Mouse (Mus musculus) Patski (cell line): ENCODE measurements around the gene Spg20. TPM values are rescaled to one million over a fixed set of nuclear protein-coding genes. Genes with fewer than 3 reads are reported as not detected.
A peak's percentile ranks its signal among the peaks of the same experiment; 100 is the strongest.

Experiments
- ATAC-seq: fragments of 100-300 bp; one replicate; pipeline ENCODE4 v1.8.0; 2021
- CTCF ChIA-PET: fragments of 350-600 bp; sonication (Branson Sonifier 250); formaldehyde crosslinking; loops from one replicate; lab custom pipeline; 2022; ENCODE audit warnings: inconsistent platforms; lab: Charles Lee
- POLR2A ChIA-PET: fragments of 350-600 bp; sonication (Branson Sonifier 250); formaldehyde crosslinking; loops from one replicate; lab custom pipeline; 2022; ENCODE audit warnings: antibody characterized with exemption, inconsistent platforms; lab: Charles Lee
- DNase-seq: peaks from one replicate; pipeline ENCODE4 v3.0.0-alpha.2; 2011; ENCODE audit warnings: low read depth, low spot score
- H3K27me3 ChIP-seq: fragments of 371-371 bp; one replicate; pipeline ENCODE4 v1.5.1; 2021
- CTCF ChIP-seq: fragments of 100-300 bp; IDR thresholded peaks from one replicate; pipeline ENCODE4 v1.5.1; 2021
- in situ Hi-C: fragments of 300-500 bp; cut with MboI; formaldehyde crosslinking; loops from 3 replicates; pipeline ENCODE4 v1.11.1; 2018; ENCODE audit warnings: low pct_unique_long_range_greater_than_20kb, mixed read lengths
- polyA plus RNA-seq: library from polyadenylated mRNA; unstranded; gene quantifications from one replicate; pipeline ENCODE4 v1.2.3, GENCODE M21; 2021

Spg20 gene
- polyA plus RNA-seq, 1 experiment from 2014 or later: 69.2 TPM

GRCm38 (mm10) chr3:55078233-55078632 is 33.7 kb upstream of the Spg20 start:
- no peak for DNase-seq
- ChIA-PET POLR2A (no interaction called here), CTCF (interaction anchor here (0.6 to 9.5 kb wide), 11 partner anchors 11 to 276 kb away, joined by 3 to 90 read pairs (median 5); partner anchors contain the start of gene Spg20)
- ATAC-seq: no peak
- in situ Hi-C loops: loop anchor here (5.0 kb wide), 1 partner anchor 34 kb away; the partner anchor contains the start of gene Spg20
- no peaks in the 10 kb centered on the region for H3K27me3 ChIP-seq
- TF ChIP-seq CTCF: no peak

- in situ Hi-C loops: loop anchor here (5.0 kb wide), 3 partner anchors 33 to 273 kb away; partner anchors contain the start of gene Spg20
- ChIA-PET CTCF (interaction anchor here (0.8 to 9.5 kb wide), 24 partner anchors 9 to 281 kb away, joined by 3 to 90 read pairs (median 8); partner anchors contain the start of gene Spg20), POLR2A (interaction anchor here (0.9 to 1.4 kb wide), 7 partner anchors 16 to 42 kb away, joined by 3 to 5 read pairs (median 3); partner anchors contain the start of gene Spg20)
- no peaks in the 10 kb centered on the region for H3K27me3 ChIP-seq
- TF ChIP-seq CTCF: no peak
- ATAC-seq: no peak
- no peak for DNase-seq
Observed at GRCm38 (mm10) chr3:55079619-55080018, 32.3 kb upstream of the Spg20 start.

- peak; percentile 95 for ATAC-seq
- TF ChIP-seq CTCF: peak; percentile 96
- CTCF ChIA-PET: interaction anchor here (0.8 to 9.5 kb wide), 27 partner anchors 9 to 287 kb away, joined by 3 to 90 read pairs (median 7); partner anchors contain the start of gene Spg20
- in situ Hi-C loops: loop anchor here (5.0 kb wide), 2 partner anchors 67 to 272 kb away; no protein-coding TSS in a partner anchor
- DNase-seq: no peak
- POLR2A ChIA-PET: interaction anchor here (0.9 to 1.4 kb wide), 6 partner anchors 16 to 34 kb away, joined by 3 to 5 read pairs (median 4); partner anchors contain the start of gene Spg20
- H3K27me3 ChIP-seq: no peaks in the 10 kb centered on the region
Observed at GRCm38 (mm10) chr3:55080055-55080454, 31.9 kb upstream of the Spg20 start.

GRCm38 (mm10) chr3:55084781-55085180 is 27.1 kb upstream of the Spg20 start:
- POLR2A ChIA-PET: interaction anchor here (0.5 to 1.5 kb wide), 2 partner anchors 12 to 367 kb away, joined by 3 read pairs; no protein-coding TSS in a partner anchor
- no peak for TF ChIP-seq CTCF
- no peak for DNase-seq
- in situ Hi-C loops: loop anchor here (5.0 kb wide), 2 partner anchors 63 to 268 kb away; no protein-coding TSS in a partner anchor
- H3K27me3 ChIP-seq: no peaks in the 10 kb centered on the region
- ATAC-seq: no peak
- CTCF ChIA-PET: interaction anchor here (1.4 to 8.3 kb wide), 4 partner anchors 11 to 67 kb away, joined by 3 to 72 read pairs (median 10); partner anchors contain the start of gene Spg20

- DNase-seq: no peak
- ATAC-seq: no peak
- ChIA-PET CTCF (interaction anchor here (1.1 to 3.0 kb wide), 6 partner anchors 10 to 269 kb away, joined by 3 to 16 read pairs (median 3); partner anchors contain the start of gene Spg20), POLR2A (interaction anchor here (0.7 to 1.5 kb wide), 2 partner anchors 11 to 281 kb away, joined by 3 read pairs; no protein-coding TSS in a partner anchor)
- H3K27me3 ChIP-seq: no peaks in the 10 kb centered on the region
- in situ Hi-C loops: no loop called here
- TF ChIP-seq CTCF: no peak
Observed at GRCm38 (mm10) chr3:55085716-55086115, 26.2 kb upstream of the Spg20 start.

GRCm38 (mm10) chr3:55086948-55087347 is 25.0 kb upstream of the Spg20 start:
- ChIA-PET CTCF (interaction anchor here (0.6 to 3.0 kb wide), 4 partner anchors 10 to 65 kb away, joined by 3 to 16 read pairs (median 6); no protein-coding TSS in a partner anchor), POLR2A (no interaction called here)
- H3K27me3 ChIP-seq: no peaks in the 10 kb centered on the region
- in situ Hi-C loops: no loop called here
- TF ChIP-seq CTCF: no peak
- ATAC-seq (no peak), DNase-seq (no peak)

GRCm38 (mm10) chr3:55087360-55087759 is 24.5 kb upstream of the Spg20 start:
- in situ Hi-C loops: no loop called here
- TF ChIP-seq CTCF: peak; percentile 50
- no peak for DNase-seq
- ChIA-PET POLR2A (interaction anchor here (0.6 to 1.1 kb wide), 2 partner anchors 13 to 25 kb away, joined by 3 to 6 read pairs; no protein-coding TSS in a partner anchor), CTCF (interaction anchor here (0.6 to 3.0 kb wide), 6 partner anchors 10 to 64 kb away, joined by 3 to 16 read pairs (median 4); no protein-coding TSS in a partner anchor)
- ATAC-seq: peak; percentile 54
- H3K27me3 ChIP-seq: no peaks in the 10 kb centered on the region

GRCm38 (mm10) chr3:55088359-55088758 is 23.5 kb upstream of the Spg20 start:
- CTCF ChIA-PET: interaction anchor here (1.0 to 2.9 kb wide), 10 partner anchors 8 to 266 kb away, joined by 3 to 19 read pairs (median 5); partner anchors contain the start of gene Spg20
- in situ Hi-C loops: no loop called here

GRCm38 (mm10) chr3:55088843-55089242 is 23.1 kb upstream of the Spg20 start:
- no peaks in the 10 kb centered on the region for H3K27me3 ChIP-seq
- no peak for TF ChIP-seq CTCF
- ChIA-PET CTCF (interaction anchor here (0.8 to 2.9 kb wide), 12 partner anchors 8 to 266 kb away, joined by 3 to 19 read pairs (median 5); partner anchors contain the start of gene Spg20), POLR2A (interaction anchor here (1.1 kb wide), 1 partner anchor 24 kb away, joined by 3 read pairs; no protein-coding TSS in a partner anchor)
- no peak for ATAC-seq
- in situ Hi-C loops: no loop called here
- DNase-seq: no peak

More at GRCm38 (mm10) chr3:55088359-55088758, 23.5 kb upstream of the Spg20 start:
- no peaks in the 10 kb centered on the region for H3K27me3 ChIP-seq
- POLR2A ChIA-PET: interaction anchor here (1.1 kb wide), 1 partner anchor 24 kb away, joined by 3 read pairs; no protein-coding TSS in a partner anchor
- DNase-seq: no peak
- ATAC-seq: no peak
- TF ChIP-seq CTCF: no peak

GRCm38 (mm10) chr3:55089291-55089690 is 22.6 kb upstream of the Spg20 start:
- POLR2A ChIA-PET: no interaction called here
- no peak for TF ChIP-seq CTCF
- no peak for DNase-seq

More at GRCm38 (mm10) chr3:55089291-55089690, 22.6 kb upstream of the Spg20 start:
- no peaks in the 10 kb centered on the region for H3K27me3 ChIP-seq
- ATAC-seq: no peak
- CTCF ChIA-PET: interaction anchor here (0.8 to 2.9 kb wide), 10 partner anchors 9 to 265 kb away, joined by 3 to 19 read pairs (median 5); partner anchors contain the start of gene Spg20
- in situ Hi-C loops: no loop called here
